Mouse (Mus musculus) neural tube, embryonic 10.5 days (tissue): Measurements from ENCODE around the gene Stk24.

Experiments
- DNase-seq: peaks from one replicate; pipeline ENCODE4 v3.0.0-alpha.2; 2017; ENCODE audit warnings: low spot score; ENCODE audit errors: extremely low spot score

The Stk24 gene

GRCm38 (mm10) chr14:121263912-121264311, 115.9 kb downstream of the Stk24 start:
- no peak for DNase-seq

DNA sequence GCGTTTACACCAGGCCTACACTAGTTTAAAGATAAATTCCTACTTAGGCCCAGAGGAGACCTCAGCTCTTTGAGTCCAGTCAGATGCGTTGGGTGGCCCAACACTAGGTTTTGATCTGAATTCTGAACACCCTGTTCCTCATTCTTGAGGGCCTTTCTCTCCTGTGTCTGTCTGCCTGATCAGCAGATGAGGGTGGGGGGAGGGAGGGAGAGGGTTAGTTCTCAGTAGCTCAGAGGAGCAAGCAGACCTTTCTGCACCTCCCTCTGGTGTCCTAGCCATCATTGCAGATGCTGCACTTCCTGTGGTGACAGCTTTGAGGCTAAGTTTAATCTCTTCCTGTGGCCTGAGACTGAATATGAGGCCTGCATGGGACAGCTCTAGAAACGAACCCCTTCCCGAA, 117.2 kb downstream of the Stk24 start:
- DNase-seq: no peak

DNA sequence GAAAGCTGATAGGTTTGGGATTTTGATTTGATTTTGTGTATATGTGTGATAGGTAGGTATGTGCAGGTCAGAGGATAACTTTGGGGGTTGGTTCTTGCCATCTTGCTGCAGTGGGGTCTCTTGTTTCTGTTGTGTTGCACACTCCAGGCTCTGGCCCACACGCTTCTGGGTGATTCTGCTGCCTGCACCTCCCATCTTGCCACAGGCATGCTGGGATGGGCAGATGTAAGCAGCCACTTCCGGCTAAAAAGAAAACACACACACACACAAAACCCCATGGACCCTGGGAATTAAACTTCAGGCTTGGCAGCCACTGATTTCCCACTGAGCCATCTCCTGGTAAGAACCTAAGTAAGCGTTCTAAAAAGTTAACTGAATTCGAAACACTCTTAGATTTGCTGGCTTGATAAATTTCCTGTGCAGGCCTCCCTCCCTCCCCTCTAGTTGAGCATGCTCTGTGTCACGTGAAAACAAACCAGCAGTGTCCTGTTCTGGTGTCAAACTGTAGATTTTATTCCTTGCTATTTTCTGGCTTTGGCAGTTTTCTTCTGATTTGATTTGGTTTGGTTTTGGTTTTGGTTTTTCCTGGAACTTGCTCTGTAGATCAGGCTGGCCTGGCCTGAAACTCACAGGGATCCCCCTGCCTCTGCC, 118.5 kb downstream of the Stk24 start:
- DNase-seq: no peak

DNA sequence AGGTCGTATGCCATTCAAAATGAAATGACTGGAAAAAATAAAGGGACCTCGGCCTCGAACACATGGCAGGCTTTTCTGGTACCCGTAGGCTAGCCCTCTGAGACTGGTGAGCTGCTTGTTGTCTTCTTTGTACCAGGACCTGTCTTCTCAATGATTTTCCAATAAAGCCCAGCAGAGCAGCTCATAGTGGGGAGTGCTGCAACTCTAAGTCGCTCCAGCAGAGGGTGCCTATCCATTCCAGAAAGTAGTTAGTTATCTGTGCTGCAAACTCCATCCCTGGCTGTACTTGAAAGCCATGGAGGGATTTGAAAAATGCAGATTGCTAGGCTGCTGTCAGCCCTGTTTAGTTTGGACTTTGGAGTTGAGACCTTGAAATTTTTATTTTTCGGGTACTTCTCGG, 120.0 kb downstream of the Stk24 start:
- peak; percentile 51 for DNase-seq

DNA sequence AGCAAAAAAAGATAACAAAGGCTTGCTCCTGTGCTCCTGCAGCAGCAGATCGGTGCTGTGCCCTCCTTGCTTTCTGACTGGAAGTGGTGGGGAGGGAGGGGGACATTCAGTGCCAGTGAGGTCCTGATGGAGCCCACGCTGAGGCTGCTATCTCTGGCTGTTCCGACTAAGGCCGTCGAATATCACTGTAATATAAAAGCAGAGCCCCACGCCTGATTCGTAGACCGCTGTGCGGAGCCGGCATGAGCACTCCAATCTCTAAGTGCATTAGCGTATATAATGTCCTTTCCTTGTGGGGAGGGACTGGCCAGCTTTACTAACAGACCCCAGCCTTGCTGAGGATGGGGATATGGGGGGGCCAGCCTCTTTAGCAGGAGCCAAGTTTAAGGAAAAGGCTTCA, 120.5 kb downstream of the Stk24 start:
- no peak for DNase-seq

- no peak for DNase-seq
Measured at GRCm38 (mm10) chr14:121256896-121257295, 122.9 kb downstream of the Stk24 start.

DNA sequence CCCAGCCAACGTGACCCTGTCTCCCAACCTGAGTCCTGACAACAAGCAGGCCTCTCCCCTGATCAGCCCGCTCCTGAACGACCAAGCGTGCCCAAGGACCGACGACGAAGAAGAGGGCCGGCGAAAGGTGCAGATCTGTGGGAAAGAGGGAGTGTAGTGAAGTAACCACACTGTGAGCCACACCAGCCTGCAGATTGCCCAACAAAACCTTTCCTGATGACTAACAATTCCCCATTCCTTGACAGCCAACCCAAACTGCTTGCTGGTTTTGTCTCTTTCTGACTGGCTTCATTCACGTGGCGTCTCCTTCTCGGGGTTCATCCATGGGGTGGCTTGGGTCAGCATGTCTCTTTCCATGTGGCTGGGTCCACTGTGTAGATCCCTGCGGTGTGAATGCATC, 124.3 kb downstream of the Stk24 start:
- DNase-seq: no peak

DNA sequence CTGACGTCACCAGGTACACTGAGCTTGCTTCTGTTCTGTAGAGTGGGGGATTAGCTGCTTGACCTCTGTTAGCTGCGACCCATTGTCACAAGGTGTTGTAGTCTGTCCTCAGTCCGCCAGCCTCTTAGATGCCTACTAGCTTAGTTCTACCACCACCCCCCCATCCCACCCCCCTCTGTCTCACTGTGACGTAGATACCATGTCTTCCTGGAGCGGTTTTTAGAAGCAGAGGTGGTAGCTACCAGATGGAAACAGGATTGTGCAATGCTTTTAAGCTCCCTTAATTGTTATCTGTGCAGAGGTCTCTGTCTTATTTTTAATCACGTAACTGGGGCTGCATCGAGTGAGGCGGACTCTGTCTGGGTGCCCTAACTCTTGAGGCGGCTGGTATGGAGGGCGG, 124.9 kb downstream of the Stk24 start:
- DNase-seq: no peak

- no peak for DNase-seq
Measured at GRCm38 (mm10) chr14:121252542-121252941, 127.3 kb downstream of the Stk24 start.

- no peak for DNase-seq
Measured at GRCm38 (mm10) chr14:121251708-121252107, 128.1 kb downstream of the Stk24 start.

DNA sequence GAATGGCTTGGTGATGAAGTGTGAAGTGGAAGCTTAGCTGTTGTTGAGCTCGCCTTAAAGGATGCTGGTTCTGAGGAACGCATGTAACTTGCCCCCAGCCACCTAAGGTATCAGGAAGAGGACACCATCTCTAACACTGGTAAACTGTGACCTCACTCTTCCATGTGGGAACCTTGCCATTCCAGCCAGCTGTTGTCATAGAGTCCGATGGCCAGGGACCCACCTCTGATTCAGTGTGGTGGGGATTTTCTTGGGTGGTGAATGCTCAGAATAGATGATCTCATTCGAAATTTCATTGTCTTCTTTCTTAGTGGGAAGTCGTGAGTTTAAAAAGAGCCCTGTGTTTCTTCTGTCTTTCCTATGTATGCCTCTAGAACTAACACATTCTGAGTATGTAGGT, 128.7 kb downstream of the Stk24 start:
- no peak for DNase-seq

- DNase-seq: no peak
Measured at GRCm38 (mm10) chr14:121248346-121248745, 131.5 kb downstream of the Stk24 start.

- DNase-seq: no peak
Measured at GRCm38 (mm10) chr14:121247287-121247686, 132.5 kb downstream of the Stk24 start.

- no peak for DNase-seq
Measured at GRCm38 (mm10) chr14:121246048-121246731, 133.6 kb downstream of the Stk24 start.

GRCm38 (mm10) chr14:121244104-121244503, 135.7 kb downstream of the Stk24 start:
- no peak for DNase-seq

DNA sequence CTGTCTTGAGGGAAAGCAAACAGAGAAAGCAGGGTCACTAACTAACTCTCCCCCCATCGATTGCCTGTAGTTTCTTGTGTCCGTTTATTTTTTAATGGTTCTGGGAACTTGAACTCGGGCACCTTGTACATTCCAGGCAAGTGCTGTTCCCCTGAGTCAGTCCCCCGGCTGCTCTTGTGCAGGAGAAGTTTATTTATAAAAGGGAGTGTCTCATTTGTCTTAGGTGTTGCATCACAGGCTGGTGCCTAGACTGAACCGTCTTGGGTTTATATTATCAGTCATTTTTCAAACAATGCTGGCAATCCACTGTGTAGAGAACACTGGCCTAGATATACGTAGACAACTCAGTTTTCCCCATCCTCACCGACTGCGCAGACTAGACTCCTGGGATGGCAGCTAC, 140.4 kb downstream of the Stk24 start:
- DNase-seq: no peak

DNA sequence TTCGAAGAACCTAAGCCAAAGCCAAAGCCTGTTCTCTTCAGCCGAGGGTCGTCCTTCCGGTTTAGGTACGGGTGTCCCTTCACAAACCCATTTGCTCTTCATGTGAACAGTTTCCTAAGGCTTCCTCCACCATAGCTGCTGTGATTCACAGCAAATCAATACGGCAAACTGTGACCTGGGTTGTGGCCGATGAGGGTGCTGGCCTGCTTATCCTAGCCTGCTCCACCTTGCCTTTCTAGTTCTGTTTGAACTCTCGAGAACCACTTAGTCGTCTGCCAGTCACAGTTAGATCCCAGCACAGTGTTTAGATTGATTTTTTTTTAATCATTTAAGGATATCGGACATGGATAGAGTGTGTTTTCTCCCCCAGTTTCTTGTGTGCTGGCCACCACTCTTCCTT, 141.1 kb downstream of the Stk24 start:
- DNase-seq: no peak

DNA sequence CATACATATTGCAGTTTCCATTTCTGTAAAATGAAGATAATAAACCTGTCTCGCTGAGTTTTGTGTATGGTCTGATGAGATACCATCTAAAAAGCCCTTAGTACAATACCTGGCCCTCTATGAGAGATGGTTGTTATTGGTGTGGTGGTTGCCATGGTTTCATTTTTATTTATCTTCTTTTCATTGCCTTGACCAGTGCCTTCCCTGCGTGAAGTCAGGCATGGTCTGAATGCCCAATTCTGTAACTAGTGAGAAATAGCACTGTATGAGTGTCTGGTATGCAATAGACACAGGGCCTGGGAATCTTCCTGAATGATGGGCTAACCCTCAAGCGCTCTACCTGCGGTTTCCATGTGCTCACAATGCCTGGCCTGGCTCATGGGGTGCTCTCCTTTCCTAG, 143.1 kb downstream of the Stk24 start:
- DNase-seq: no peak
